Mouse (Mus musculus) lung, postnatal 10 days (tissue): ENCODE results near the gene Rpa1.
A peak's percentile ranks its signal among the peaks of the same experiment; 100 is the strongest.
"Not testable (repeated sequence)": the region's sequence is repeated elsewhere in the genome, so short reads cannot be mapped to it uniquely, and the experiment has no call there.

Experiments used
- DNase-seq: peaks from one replicate; pipeline ENCODE4 v3.0.0; 2021

The Rpa1 gene

DNA sequence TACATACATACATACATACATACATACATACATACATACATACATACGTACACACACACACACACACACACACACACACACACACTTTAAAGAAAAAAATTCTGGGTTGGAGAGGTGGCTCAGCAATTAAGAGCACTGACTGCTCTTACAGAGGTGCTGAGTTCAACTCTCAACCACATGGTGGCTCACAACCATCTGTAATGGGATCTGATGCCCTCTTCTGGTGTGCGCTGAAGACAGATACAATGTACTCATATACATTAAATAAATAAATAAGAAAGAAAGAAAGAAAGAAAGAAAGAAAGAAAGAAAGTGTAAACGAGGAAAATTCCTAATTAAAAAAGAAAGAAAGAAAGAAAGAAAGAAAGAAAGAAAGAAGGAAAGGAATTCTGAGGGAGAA is 64.3 kb downstream of the Rpa1 start:
- not testable (repeated sequence) for DNase-seq

DNA sequence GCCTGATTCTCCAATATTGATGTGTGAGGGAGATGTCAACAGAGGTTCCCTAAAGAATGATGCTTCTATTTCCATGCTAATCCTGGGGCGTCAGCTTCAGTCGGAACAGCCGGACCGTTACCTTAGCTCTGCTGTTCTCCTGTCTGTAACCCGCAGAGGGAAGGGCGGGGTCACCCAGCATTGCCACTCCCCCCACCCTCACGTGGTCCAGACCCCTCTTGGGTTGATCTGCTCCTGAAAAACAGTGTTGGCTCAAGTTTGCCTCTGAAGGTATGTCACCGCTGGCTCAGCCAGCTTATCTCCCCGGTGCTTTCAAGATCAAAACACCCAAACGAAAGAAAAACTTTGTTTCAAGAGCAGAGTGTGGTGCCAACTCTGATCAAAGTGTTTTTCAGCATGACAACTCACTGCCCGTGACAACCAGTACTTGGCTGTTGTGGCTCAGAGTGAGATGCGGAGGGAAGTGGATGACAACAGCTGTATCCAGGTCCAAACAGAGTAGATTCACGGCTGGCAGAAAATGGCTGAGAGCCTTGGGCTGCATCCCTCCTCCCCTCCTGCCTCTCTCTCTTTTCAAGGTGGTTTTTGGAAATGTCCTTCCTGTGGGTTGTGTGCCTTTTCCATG is 65.5 kb downstream of the Rpa1 start:
- peak; percentile 62 for DNase-seq

- DNase-seq, result no peak
Measured at GRCm38 (mm10) chr11:75281380-75282256, 66.5 kb downstream of the Rpa1 start.

DNA sequence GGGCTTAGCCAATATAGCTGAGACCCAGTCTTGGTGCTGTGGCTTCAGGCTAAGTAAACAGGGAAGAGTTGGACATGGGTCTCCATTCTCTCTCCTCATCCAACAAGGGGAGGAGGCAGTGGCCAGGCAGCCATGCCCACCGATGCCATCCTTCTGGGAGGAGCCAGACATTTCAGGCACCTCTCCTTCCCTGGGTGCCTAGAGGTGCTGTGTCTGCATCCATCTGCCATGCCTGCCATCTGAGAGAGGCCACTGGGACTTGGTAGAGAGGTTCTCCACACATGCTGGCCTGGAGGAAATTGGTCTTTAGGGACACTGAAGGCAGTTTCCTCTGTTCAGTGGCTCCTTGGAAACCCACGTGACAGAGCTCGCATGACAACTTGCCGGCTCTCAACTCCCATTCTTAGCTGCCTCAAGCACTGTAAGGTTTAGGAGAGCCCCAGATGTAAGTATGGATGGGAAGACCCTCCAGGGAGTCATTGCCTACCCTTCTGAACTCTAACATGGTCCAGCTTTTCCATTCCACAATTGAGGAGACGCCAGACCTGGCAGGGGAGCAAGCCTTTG is 67.6 kb downstream of the Rpa1 start:
- no peak for DNase-seq

DNA sequence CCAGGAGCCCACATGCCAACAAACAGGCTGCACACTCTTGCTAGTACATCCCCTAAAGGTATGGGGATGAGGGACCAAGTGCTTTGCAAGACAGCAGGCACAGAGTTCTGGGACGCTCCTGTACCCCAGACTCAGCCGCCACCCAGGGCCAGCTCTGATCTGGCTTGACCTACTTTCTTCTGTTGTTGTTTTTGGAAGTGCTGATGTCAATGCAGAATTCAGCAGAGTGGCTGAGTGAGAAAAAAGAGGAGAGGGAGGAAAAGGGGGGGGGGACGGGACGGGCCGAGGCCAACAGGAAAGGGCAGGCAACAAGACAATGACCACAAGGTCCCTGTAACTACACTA is 68.1 kb downstream of the Rpa1 start:
- no peak for DNase-seq

DNA sequence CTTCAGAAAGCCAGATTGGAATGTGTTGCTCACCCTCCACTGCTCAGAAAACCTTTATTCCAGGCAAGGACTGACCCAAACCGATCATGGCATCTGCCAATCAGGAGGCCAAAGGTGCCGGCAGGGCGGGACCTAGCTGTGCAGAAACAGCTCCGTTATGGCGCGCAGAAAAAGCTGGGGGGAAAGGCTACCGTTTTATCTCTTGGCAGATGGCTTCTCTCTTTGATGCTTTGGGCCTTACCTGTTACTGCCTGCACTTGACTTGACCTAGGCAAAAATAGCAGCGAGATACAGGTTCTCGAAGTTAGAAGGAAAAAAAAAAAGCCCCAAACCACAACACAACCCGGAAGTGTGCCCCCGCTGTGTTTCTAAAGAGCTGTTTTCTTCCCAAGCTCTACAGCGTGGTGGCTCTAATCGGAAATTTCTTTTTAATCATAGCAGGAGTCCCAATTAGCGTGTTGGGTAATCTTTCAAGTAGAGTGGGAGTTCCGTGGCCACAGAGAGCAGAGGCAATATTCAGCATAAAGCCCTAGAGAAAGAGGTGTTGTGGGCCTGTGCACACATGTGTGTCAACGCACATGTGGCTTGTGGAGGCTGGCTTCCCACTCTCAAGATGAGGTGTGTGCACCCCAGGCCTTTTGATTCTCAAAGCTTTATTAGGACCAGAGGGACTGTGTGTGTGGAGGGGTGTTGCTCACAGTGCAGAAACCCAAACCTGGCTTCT is 68.6 kb downstream of the Rpa1 start:
- DNase-seq, result peak; percentile 40

DNA sequence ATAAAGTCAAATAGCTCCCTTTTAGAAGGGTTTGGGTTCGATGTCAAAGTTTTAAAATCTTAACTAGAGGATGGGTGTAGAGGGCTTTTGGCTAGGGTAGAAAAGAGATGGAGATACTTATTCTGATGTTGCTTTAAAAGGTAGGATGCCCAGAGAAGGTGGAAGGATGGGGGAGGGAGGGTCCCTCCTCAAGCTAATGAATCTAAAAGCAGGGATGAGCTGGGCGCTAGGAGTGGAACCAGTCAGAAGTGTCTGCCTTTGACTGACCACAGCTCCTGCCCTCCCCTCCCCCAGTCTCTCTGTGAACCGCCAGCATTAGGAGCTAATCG is 69.1 kb downstream of the Rpa1 start:
- no peak for DNase-seq

GRCm38 (mm10) chr11:75278115-75278514 is 70.0 kb downstream of the Rpa1 start:
- no peak for DNase-seq

GRCm38 (mm10) chr11:75275035-75275434 is 73.1 kb downstream of the Rpa1 start:
- no peak for DNase-seq

DNA sequence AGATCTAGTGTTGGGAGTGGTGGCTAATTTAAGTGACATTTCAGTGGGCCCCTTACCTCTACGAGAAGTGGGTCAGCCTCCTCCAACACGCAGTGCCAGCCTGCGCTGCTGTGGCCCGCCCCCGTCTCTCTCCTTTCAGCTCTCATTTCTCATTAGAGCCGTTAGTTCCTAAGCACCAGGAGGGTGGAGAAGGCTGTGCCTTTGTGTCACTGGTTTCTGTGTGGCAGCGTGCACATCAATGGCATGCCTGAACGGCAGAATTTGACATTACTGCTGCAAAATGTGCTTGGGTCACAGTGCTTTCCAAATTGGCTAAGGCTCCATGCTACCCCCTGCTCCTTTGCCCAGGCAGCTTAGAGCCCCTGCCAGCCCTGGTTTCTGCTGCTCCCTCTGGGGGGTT is 74.7 kb downstream of the Rpa1 start:
- DNase-seq, result no peak

DNA sequence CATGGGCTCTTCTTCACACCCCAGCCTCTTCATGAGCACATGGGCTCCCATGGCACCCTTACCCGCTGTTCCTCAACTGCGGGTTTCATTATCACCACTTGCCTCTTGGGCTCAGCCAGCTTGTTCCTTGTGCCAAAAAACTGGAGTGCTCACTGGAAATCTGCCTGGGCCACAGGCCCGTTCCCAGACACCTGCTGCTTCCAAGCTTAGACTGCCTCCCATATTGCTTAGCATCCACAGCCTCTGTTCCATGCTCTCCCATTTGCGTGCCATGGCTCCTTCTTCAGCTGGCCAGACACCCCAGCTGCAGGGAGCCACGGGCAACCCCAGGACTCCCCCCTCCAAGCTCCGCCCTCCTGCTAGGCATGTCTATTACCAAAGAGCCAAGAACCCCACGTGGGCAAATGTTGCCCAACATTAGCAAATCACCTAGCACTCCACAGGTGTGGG is 77.1 kb downstream of the Rpa1 start:
- DNase-seq, result peak; percentile 74

- no peak for DNase-seq
Measured at GRCm38 (mm10) chr11:75270276-75270984, 77.7 kb downstream of the Rpa1 start.

- DNase-seq, result no peak
Measured at GRCm38 (mm10) chr11:75269213-75269612, 78.9 kb downstream of the Rpa1 start.

GRCm38 (mm10) chr11:75268492-75268891 is 79.6 kb downstream of the Rpa1 start:
- DNase-seq, result peak; percentile 50

DNA sequence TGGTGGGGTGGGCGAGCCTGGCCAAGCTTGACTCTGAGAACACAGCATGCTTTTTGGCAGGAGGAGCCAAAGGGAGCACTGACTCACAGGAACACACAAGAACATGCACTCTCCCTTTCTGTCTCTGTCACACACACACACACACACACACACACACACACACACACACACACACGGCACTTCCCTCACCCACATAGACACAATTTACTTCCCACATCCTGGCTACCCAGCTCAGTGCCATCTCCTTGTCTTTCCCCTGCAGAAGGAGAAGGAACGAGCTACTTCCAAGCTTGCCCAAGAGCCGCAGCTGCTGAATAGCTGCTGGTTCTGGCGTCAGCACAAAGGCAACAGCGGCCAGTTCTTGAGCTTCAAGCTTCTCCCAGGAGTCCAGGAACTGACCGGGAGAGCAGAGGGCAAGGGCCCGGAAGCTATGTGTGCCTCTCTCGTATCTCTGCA is 80.3 kb downstream of the Rpa1 start:
- DNase-seq, result peak; percentile 74

DNA sequence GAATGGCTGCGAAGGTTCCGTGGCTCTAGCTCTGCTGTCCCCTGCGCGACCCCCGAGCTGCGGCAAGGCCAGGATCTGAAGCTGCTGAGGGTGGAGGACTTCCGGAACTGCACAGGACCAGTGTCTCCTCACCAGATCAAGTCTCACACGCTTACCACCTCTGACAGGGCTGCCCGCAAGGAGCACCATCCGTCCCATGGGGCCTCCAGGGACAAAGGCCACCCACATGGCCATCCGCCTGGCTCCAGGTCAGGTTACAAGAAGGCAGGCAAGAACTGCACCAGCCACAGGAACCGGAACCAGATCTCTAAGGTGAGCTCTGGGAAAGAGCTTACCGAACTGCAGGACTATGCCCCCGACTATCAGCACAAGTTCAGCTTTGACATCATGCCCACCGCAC is 82.6 kb downstream of the Rpa1 start:
- no peak for DNase-seq

GRCm38 (mm10) chr11:75264550-75264949 is 83.6 kb downstream of the Rpa1 start:
- no peak for DNase-seq

GRCm38 (mm10) chr11:75263964-75264312 is 84.2 kb downstream of the Rpa1 start:
- no peak for DNase-seq

DNA sequence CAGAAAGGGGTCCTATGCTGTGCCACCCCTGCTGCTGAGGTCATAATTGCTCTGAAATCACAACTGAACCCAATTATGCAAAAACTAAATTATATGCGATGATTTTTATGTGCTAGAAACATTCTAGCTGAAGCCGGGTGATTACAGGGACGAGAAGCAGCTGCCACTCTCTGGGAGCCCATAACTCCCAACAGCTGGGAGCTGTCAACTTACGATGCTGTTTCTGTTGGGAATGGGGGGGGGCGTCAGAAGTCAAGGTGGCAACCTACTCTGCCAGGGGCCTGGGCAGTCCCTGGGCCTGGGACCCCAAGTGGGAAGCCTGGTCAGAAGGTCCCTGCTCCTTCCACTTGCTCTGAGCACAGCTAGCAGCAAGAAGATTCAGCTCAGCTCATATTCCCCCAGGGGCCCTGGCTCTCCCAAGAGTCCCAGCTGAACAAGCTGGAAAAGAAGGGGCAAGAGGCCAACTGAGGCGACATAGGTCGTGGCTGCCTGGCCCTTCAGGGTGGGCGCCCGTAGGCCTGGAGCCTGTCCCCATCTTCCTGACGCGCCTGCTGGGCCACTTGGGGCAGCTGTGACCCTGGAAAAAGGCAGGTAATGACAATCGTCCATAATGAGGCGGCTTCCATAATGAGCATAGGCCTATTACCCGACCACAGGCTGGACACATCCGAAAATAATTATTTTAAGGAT is 84.7 kb downstream of the Rpa1 start:
- DNase-seq, result peak; percentile 61

DNA sequence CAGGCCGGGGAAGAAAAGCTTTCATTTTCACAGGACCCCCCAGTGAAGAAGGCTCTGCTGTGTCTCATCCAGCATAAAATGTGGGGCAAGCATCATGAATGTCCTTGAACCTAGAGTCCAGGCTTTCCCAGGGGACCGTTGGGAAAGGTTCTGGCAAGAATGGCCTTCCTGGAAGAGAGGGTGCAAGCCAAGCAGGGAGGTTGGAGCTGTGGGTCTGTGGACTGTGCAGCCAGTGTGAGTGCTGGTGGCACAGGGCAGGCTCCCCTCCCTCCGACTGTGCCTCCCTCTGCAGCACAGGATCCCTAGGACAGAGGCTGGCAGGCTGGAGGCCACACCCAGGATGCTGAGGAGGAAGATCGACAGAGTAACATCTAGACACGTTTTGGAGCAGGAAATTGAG is 85.3 kb downstream of the Rpa1 start:
- no peak for DNase-seq

GRCm38 (mm10) chr11:75262181-75262580 is 85.9 kb downstream of the Rpa1 start:
- DNase-seq, result no peak

DNA sequence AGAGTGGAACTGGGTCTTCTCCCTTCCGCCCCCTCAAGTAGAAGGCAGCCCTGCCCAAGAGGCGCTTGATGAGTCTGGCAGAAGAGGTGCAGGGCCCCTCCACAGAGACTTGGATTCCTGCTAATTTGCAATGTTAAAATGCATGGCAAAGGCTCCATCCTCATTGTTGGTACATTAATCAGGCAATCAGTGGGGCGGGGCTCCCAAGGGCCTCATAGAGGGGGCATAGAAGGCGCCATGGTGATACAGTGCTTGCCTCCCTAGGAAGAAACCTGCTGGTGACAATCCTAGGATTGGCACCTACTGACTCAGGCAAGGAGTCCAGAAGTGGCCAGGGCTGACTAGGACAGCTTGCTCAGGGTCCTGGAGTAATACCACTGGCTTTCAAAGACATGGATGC is 86.4 kb downstream of the Rpa1 start:
- no peak for DNase-seq
